Mouse (Mus musculus) midbrain, embryonic 11.5 days (tissue): ENCODE measurements at regions not wholly inside any gene's neighbourhood (a gene's known extent, or its start where the extent isn't known, plus 50 kb on each side); places are given as distances from the start of the nearest gene placed in this dataset.
"Not testable (repeated sequence)": the region's sequence is repeated elsewhere in the genome, so short reads cannot be mapped to it uniquely, and the experiment has no call there.

ENCODE experiments used
- ATAC-seq: fragments of 200-750 bp; cut with Nextera tagmentation; 2 replicates; pipeline ENCODE4 v1.8.0; 2017; ENCODE audit warnings: moderate TSS enrichment, moderate library complexity; ENCODE audit not compliant: low FRiP score
- DNase-seq: peaks from one replicate; pipeline ENCODE4 v3.0.0; 2015; ENCODE audit warnings: low spot score; ENCODE audit errors: missing footprints
- H3K27ac ChIP-seq: fragments of 300-500 bp; sonication (generic); 2 replicates; pipeline ENCODE4 v1.5.1; 2014; ENCODE audit warnings: low read depth, low read length
- H3K27me3 ChIP-seq: fragments of 300-500 bp; sonication (generic); 2 replicates; pipeline ENCODE4 v1.6.1; 2014; ENCODE audit warnings: mild to moderate bottlenecking, low read length, moderate library complexity, mixed read lengths; ENCODE audit not compliant: control insufficient read depth, insufficient read depth
- H3K36me3 ChIP-seq: fragments of 300-500 bp; sonication (generic); 2 replicates; pipeline ENCODE4 v1.6.1; 2014; ENCODE audit warnings: mild to moderate bottlenecking, low read length, moderate library complexity, mixed read lengths; ENCODE audit not compliant: control insufficient read depth, insufficient read depth
- H3K4me1 ChIP-seq: fragments of 300-500 bp; sonication (generic); 2 replicates; pipeline ENCODE4 v1.6.1; 2014; ENCODE audit warnings: low read length; ENCODE audit not compliant: control insufficient read depth, insufficient read depth
- H3K4me2 ChIP-seq: fragments of 300-500 bp; sonication (generic); 2 replicates; pipeline ENCODE4 v1.6.1; 2014; ENCODE audit warnings: mild to moderate bottlenecking, moderate library complexity
- H3K4me3 ChIP-seq: fragments of 300-500 bp; sonication (generic); 2 replicates; pipeline ENCODE4 v1.5.1; 2014; ENCODE audit warnings: low read depth, low read length
- H3K9ac ChIP-seq: fragments of 300-500 bp; sonication (generic); 2 replicates; pipeline ENCODE4 v1.6.1; 2014; ENCODE audit warnings: low read length
- H3K9me3 ChIP-seq: fragments of 300-500 bp; sonication (generic); 2 replicates; pipeline ENCODE4 v1.6.1; 2016; ENCODE audit warnings: low read length; ENCODE audit not compliant: control insufficient read depth
- WGBS: fragments of 180-500 bp; shearing (Covaris S2); extraction: QIAGEN DNeasy Blood & Tissue Kit; methylation state at CpG from one replicate; pipeline ENCODE4 v1.1.7; 2014; 5-methylcytosine and 5-hydroxymethylcytosine counted together

GRCm38 (mm10) chr11:93660379-93660778 lies 225.2 kb downstream of the Utp18 start:
- no peak for ATAC-seq
- Histone ChIP-seq H3K4me3 (no peak overlapping the region), H3K9me3 (no peaks in the 10 kb centered on the region), H3K36me3 (no peaks in the 10 kb centered on the region), H3K27me3 (no peaks in the 10 kb centered on the region), H3K27ac (no peak overlapping the region), H3K4me1 (no peaks in the 10 kb centered on the region), H3K4me2 (no peak overlapping the region), H3K9ac (no peak overlapping the region)
- no peak for DNase-seq
- WGBS, result 88% methylated on average over 7 of the region's 7 CpGs

- Histone ChIP-seq H3K9me3 (no peaks in the 10 kb centered on the region), H3K27ac (no peak overlapping the region), H3K4me1 (0 out of 2 replicates have a peak, but pooled peaks cover under 1% of the 10 kb centered on the region), H3K4me3 (no peak overlapping the region), H3K9ac (no peak overlapping the region), H3K36me3 (no peaks in the 10 kb centered on the region), H3K27me3 (no peaks in the 10 kb centered on the region), H3K4me2 (no peak overlapping the region)
- 80% methylated on average over 8 of the region's 8 CpGs for WGBS
- DNase-seq (no peak), ATAC-seq (no peak)
Measured at GRCm38 (mm10) chr11:93658719-93659118, 226.8 kb downstream of the Utp18 start.

GRCm38 (mm10) chr11:93655602-93656239 lies 229.8 kb downstream of the Utp18 start:
- H3K9ac ChIP-seq, result no peak overlapping the region
- H3K27me3 ChIP-seq, result no peaks in the 10 kb centered on the region
- no peak for ATAC-seq
- H3K36me3 ChIP-seq, result no peaks in the 10 kb centered on the region
- 0 out of 2 replicates have a peak, but pooled peaks cover 4% of the 10 kb centered on the region for H3K4me1 ChIP-seq
- 88% methylated on average over 9 of the region's 9 CpGs for WGBS
- no peak overlapping the region for H3K4me2 ChIP-seq
- H3K27ac ChIP-seq, result no peak overlapping the region
- DNase-seq, result no peak
- no peaks in the 10 kb centered on the region for H3K9me3 ChIP-seq
- no peak overlapping the region for H3K4me3 ChIP-seq

- Histone ChIP-seq H3K4me2 (no peak overlapping the region), H3K27me3 (no peaks in the 10 kb centered on the region), H3K36me3 (no peaks in the 10 kb centered on the region), H3K9me3 (no peaks in the 10 kb centered on the region), H3K4me3 (no peak overlapping the region), H3K9ac (no peak overlapping the region), H3K4me1 (0 out of 2 replicates have a peak, but pooled peaks cover 4% of the 10 kb centered on the region), H3K27ac (no peak overlapping the region)
- 56% methylated on average over 3 of the region's 3 CpGs for WGBS
- ATAC-seq, result no peak
- DNase-seq, result no peak
Measured at GRCm38 (mm10) chr11:93653401-93653800, 232.2 kb downstream of the Utp18 start.

- H3K9me3 ChIP-seq, ATAC-seq, H3K9ac ChIP-seq, H3K4me2 ChIP-seq, H3K27me3 ChIP-seq, H3K36me3 ChIP-seq, H3K4me3 ChIP-seq, DNase-seq, H3K4me1 ChIP-seq, H3K27ac ChIP-seq: not testable (repeated sequence)
Measured at GRCm38 (mm10) chr11:93651966-93652365, 233.6 kb downstream of the Utp18 start.
